Mouse (Mus musculus) neural tube, embryonic 13.5 days (tissue): Measurements from ENCODE around the gene Top3a. TPM values are rescaled to one million over a fixed set of nuclear protein-coding genes. Genes with fewer than 3 reads are reported as not detected.

Experiments
- ATAC-seq: fragments of 200-750 bp; cut with Nextera tagmentation; 2 replicates; pipeline ENCODE4 v1.8.0; 2017; ENCODE audit warnings: low read depth, mild to moderate bottlenecking, moderate TSS enrichment, moderate library complexity
- H3K27ac ChIP-seq: fragments of 300-500 bp; sonication (generic); replicated peaks from 2 replicates; pipeline ENCODE4 v1.5.1; 2015; ENCODE audit warnings: moderate library complexity, mild to moderate bottlenecking, inconsistent platforms
- H3K27me3 ChIP-seq: fragments of 300-500 bp; sonication (generic); 2 replicates; pipeline ENCODE4 v1.6.1; 2015; ENCODE audit warnings: mild to moderate bottlenecking, inconsistent platforms
- H3K36me3 ChIP-seq: fragments of 300-500 bp; sonication (generic); 2 replicates; pipeline ENCODE4 v1.6.1; 2015; ENCODE audit warnings: mild to moderate bottlenecking, inconsistent platforms
- H3K4me1 ChIP-seq: fragments of 300-500 bp; sonication (generic); replicated peaks from 2 replicates; pipeline ENCODE4 v1.6.1; 2015; ENCODE audit warnings: inconsistent platforms
- H3K4me2 ChIP-seq: fragments of 300-500 bp; sonication (generic); 2 replicates; pipeline ENCODE4 v1.6.1; 2015; ENCODE audit warnings: inconsistent platforms, mild to moderate bottlenecking, moderate library complexity
- H3K4me3 ChIP-seq: fragments of 300-500 bp; sonication (generic); 2 replicates; pipeline ENCODE4 v1.5.1; 2015; ENCODE audit warnings: mild to moderate bottlenecking, inconsistent platforms
- H3K9ac ChIP-seq: fragments of 300-500 bp; sonication (generic); 2 replicates; pipeline ENCODE4 v1.6.1; 2015; ENCODE audit warnings: moderate library complexity, mild to moderate bottlenecking, inconsistent platforms
- H3K9me3 ChIP-seq: fragments of 300-500 bp; sonication (generic); 2 replicates; pipeline ENCODE4 v1.6.1; 2016; ENCODE audit warnings: inconsistent platforms
- WGBS: fragments of 180-500 bp; shearing (Covaris S2); methylation state at CpG from one replicate; pipeline ENCODE4 v1.1.7; 2015; 5-methylcytosine and 5-hydroxymethylcytosine counted together
- polyA plus RNA-seq: library from polyadenylated mRNA; unstranded; fragments of >200 nt; fragmentation: Nextera tagmentation; extraction: Ambion mirVana; gene quantifications from 2 replicates; pipeline ENCODE4 v1.2.1, GENCODE M21; 2015

Gene Top3a
- polyA plus RNA-seq, 1 experiment from 2014 or later: 8.5 TPM

DNA sequence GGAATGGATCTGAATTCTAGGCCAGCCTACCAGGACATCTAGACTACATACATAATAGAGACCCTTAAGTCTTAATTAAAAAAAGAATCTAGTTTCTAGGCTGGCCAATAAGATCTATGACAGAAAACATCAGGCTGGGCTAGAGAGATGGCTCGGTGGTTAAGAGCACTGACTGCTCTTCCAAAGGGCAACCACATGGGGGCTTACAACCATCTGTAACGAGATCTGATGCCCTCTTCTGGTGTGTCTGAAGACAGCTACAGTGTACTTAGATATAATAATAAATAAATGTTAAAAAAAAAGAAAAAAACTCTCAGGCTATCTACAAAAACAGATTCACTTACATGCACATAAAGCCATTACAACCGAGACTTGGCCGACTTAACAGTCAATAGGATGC lies 22.8 kb upstream of the Top3a start:
- H3K36me3 ChIP-seq: no peaks in the 10 kb centered on the region
- H3K27ac ChIP-seq: no peak overlapping the region
- no peak overlapping the region for H3K9ac ChIP-seq
- no peaks in the 10 kb centered on the region for H3K27me3 ChIP-seq
- no peak overlapping the region for H3K4me2 ChIP-seq
- no peaks in the 10 kb centered on the region for H3K4me1 ChIP-seq
- H3K9me3 ChIP-seq: no peaks in the 10 kb centered on the region
- WGBS: 94% methylated on average over 4 of the region's 4 CpGs
- no peak for ATAC-seq
- no peak overlapping the region for H3K4me3 ChIP-seq

GRCm38 (mm10) chr11:60796342-60796741 lies 19.2 kb upstream of the Top3a start:
- ATAC-seq: no peak
- H3K27me3 ChIP-seq: no peaks in the 10 kb centered on the region
- H3K4me1 ChIP-seq: no peaks in the 10 kb centered on the region
- no peaks in the 10 kb centered on the region for H3K9me3 ChIP-seq
- no peak overlapping the region for H3K9ac ChIP-seq
- H3K36me3 ChIP-seq: peaks cover 11% of the 10 kb centered on the region; the same call in 1 of the 2 replicates
- no peak overlapping the region for H3K4me2 ChIP-seq
- H3K27ac ChIP-seq: no peak overlapping the region
- 94% methylated on average over 11 of the region's 11 CpGs for WGBS
- no peak overlapping the region for H3K4me3 ChIP-seq

DNA sequence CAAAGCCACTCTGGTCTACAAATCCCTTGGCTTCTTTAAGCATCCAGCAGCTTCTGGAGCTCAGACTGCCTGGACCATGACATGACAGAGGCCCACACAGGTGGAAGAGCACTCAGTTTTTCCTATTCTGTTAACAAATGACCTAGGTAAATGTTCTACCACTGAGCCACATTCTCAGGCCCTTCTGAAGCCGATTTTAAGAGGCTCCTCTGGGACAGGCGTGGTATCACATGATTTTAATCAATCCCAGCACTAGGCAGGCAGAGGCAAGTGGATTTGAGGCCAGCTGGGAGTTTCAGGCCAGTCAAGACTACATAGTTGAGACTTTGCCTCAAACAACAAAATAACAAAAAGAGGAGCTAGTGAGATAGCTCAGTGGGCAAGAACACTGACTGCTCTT lies 13.3 kb upstream of the Top3a start:
- Histone ChIP-seq H3K27me3 (no peaks in the 10 kb centered on the region), H3K27ac (no peak overlapping the region), H3K4me2 (no peak overlapping the region), H3K9me3 (no peaks in the 10 kb centered on the region), H3K36me3 (peaks cover 60% of the 10 kb centered on the region), H3K4me3 (no peak overlapping the region), H3K9ac (no peak overlapping the region), H3K4me1 (peaks cover 7% of the 10 kb centered on the region)
- ATAC-seq: no peak
- WGBS: 86% methylated on average over 2 of the region's 2 CpGs

GRCm38 (mm10) chr11:60787595-60787994 lies 10.4 kb upstream of the Top3a start:
- Histone ChIP-seq H3K27me3 (no peaks in the 10 kb centered on the region), H3K36me3 (peaks cover 73% of the 10 kb centered on the region), H3K4me2 (no peak overlapping the region), H3K4me3 (no peak overlapping the region), H3K27ac (no peak overlapping the region), H3K9ac (no peak overlapping the region), H3K9me3 (no peaks in the 10 kb centered on the region), H3K4me1 (peaks cover 17% of the 10 kb centered on the region)
- ATAC-seq: no peak
- WGBS: 30% methylated on average over 1 of the region's 1 CpGs

DNA sequence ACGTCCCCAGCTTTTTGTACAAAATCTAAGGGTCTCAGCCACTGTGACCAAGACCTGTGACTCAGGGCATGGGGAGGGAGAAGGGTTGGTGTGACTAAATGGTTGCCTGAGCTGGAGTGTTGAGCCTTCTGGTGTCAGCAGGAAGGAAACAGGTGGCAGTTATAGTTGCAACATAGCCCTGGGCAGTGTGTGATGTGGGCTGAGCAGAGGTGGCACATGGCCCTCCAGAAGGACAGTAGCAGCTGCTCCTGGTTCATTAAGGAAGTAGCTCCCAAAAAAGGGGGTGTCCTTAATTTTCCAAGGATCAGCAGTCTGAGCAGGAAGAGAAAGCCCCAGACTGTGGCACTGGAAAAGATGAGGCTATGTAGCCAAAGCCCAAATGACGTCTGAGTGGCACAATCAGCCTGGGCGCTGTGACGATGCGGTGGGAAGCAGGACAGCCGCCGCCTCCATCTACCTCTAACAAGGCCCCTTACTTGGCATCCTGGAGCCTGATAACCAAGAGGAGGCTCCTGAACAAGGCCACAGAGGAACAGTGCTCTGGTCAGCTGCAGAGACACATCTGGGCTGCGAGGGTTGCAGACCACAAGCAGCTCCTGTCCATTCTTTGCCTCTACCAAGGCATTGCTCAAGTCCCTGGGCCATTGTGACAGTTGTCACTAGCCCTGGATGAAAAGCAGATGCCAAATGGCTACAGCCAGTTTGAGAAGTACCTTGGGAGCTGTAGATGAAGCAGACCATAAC lies 7.2 kb upstream of the Top3a start:
- Histone ChIP-seq H3K27ac (no peak overlapping the region), H3K4me1 (peaks cover 49% of the 10 kb centered on the region), H3K4me3 (no peak overlapping the region), H3K9ac (no peak overlapping the region), H3K36me3 (peaks cover 84% of the 10 kb centered on the region), H3K4me2 (no peak overlapping the region), H3K9me3 (no peaks in the 10 kb centered on the region), H3K27me3 (no peaks in the 10 kb centered on the region)
- no peak for ATAC-seq
- 92% methylated on average over 8 of the region's 8 CpGs for WGBS

- Histone ChIP-seq H3K4me1 (peaks cover 77% of the 10 kb centered on the region), H3K9me3 (no peaks in the 10 kb centered on the region), H3K9ac (peak overlapping the region; percentile 61), H3K27me3 (no peaks in the 10 kb centered on the region), H3K4me2 (peak overlapping the region; percentile 82), H3K27ac (no peak overlapping the region), H3K4me3 (peak overlapping the region; percentile 26), H3K36me3 (peaks cover 46% of the 10 kb centered on the region)
- WGBS: 87% methylated on average over 10 of the region's 10 CpGs
- ATAC-seq: no peak
Measured at GRCm38 (mm10) chr11:60779673-60780189, 2.6 kb upstream of the Top3a start.

- peak overlapping the region; percentile 82 for H3K4me2 ChIP-seq
- H3K9me3 ChIP-seq: no peaks in the 10 kb centered on the region
- H3K9ac ChIP-seq: peak overlapping the region; percentile 82
- H3K4me1 ChIP-seq: peaks cover 82% of the 10 kb centered on the region
- no peaks in the 10 kb centered on the region for H3K27me3 ChIP-seq
- H3K4me3 ChIP-seq: peak overlapping the region; percentile 87
- peak overlapping the region; percentile 75 for H3K27ac ChIP-seq
- peaks cover 31% of the 10 kb centered on the region for H3K36me3 ChIP-seq
- 27% methylated on average over 16 of the region's 16 CpGs for WGBS
- no peak for ATAC-seq
Measured at GRCm38 (mm10) chr11:60777801-60778370, 721 bp upstream of the Top3a start.

DNA sequence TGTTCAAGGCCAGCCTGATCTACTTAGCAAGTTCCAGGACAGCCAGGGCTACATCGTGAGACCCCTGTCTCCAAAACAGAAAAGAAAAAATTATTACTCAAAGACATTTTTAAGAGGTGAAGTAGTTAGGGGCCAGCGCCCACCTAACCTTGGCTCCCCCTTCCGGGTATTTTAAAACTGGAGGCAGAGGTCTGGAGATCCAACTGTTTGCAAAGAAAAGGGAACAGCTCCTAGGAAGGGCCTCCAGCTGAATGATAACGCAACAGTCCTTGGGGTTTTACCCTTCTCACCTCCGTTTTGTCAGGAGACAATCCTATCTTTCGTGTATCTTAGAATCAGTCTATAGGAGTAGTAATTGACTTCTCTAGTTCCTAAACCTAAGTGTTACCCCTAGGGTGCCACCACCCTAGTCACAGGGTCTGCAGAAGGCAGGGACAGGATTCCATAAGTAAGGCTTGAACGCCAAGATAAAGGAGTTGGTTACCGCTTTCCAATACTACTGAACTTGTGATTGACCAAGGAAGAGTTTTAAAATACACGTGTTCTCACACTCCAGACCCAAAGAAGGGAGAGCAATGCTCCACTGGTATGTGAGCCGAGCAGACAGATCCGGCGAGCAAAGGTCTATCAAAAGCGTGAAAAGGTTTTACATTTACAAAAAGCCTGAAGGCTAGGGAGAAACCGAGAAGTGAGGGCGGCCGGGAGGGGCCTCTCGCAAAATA lies 897 bp downstream of the Top3a start:
- H3K36me3 ChIP-seq: peaks cover 22% of the 10 kb centered on the region
- 7% methylated on average over 17 of the region's 17 CpGs for WGBS
- H3K9ac ChIP-seq: peak overlapping the region; percentile 82
- ATAC-seq: 0 out of 2 replicates have a peak, but pooled peaks have one; percentile 1
- peak overlapping the region; percentile 92 for H3K4me2 ChIP-seq
- no peaks in the 10 kb centered on the region for H3K9me3 ChIP-seq
- H3K4me1 ChIP-seq: peaks cover 66% of the 10 kb centered on the region
- H3K4me3 ChIP-seq: peak overlapping the region; percentile 87
- no peaks in the 10 kb centered on the region for H3K27me3 ChIP-seq
- peak overlapping the region; percentile 75 for H3K27ac ChIP-seq

GRCm38 (mm10) chr11:60775578-60775977 lies 1.6 kb downstream of the Top3a start:
- H3K27ac ChIP-seq: no peak overlapping the region
- H3K4me3 ChIP-seq: peak overlapping the region; percentile 87
- no peaks in the 10 kb centered on the region for H3K9me3 ChIP-seq
- H3K9ac ChIP-seq: peak overlapping the region; percentile 82
- H3K36me3 ChIP-seq: peaks cover 18% of the 10 kb centered on the region
- no peaks in the 10 kb centered on the region for H3K27me3 ChIP-seq
- WGBS: 57% methylated on average over 6 of the region's 6 CpGs
- peaks cover 59% of the 10 kb centered on the region for H3K4me1 ChIP-seq
- H3K4me2 ChIP-seq: peak overlapping the region; percentile 92
- ATAC-seq: no peak

GRCm38 (mm10) chr11:60774841-60775240 lies 2.3 kb downstream of the Top3a start:
- Histone ChIP-seq H3K4me2 (peak overlapping the region; percentile 92; the same call in 1 of the 2 replicates), H3K27ac (no peak overlapping the region), H3K27me3 (no peaks in the 10 kb centered on the region), H3K9me3 (no peaks in the 10 kb centered on the region), H3K36me3 (peaks cover 10% of the 10 kb centered on the region), H3K9ac (no peak overlapping the region), H3K4me1 (peaks cover 52% of the 10 kb centered on the region), H3K4me3 (no peak overlapping the region)
- no peak for ATAC-seq
- 90% methylated on average over 1 of the region's 1 CpGs for WGBS

- WGBS: 82% methylated on average over 3 of the region's 3 CpGs
- H3K9ac ChIP-seq: no peak overlapping the region
- H3K36me3 ChIP-seq: peaks cover 4% of the 10 kb centered on the region
- ATAC-seq: no peak
- no peaks in the 10 kb centered on the region for H3K9me3 ChIP-seq
- no peaks in the 10 kb centered on the region for H3K27me3 ChIP-seq
- no peak overlapping the region for H3K4me2 ChIP-seq
- no peak overlapping the region for H3K4me3 ChIP-seq
- peaks cover 45% of the 10 kb centered on the region for H3K4me1 ChIP-seq
- H3K27ac ChIP-seq: no peak overlapping the region
Measured at GRCm38 (mm10) chr11:60774158-60774689, 2.9 kb downstream of the Top3a start.

GRCm38 (mm10) chr11:60772161-60772560 lies 5.0 kb downstream of the Top3a start:
- 77% methylated on average over 4 of the region's 4 CpGs for WGBS
- ATAC-seq: no peak
- Histone ChIP-seq H3K27ac (no peak overlapping the region), H3K9ac (no peak overlapping the region), H3K9me3 (no peaks in the 10 kb centered on the region), H3K27me3 (no peaks in the 10 kb centered on the region), H3K4me2 (no peak overlapping the region), H3K4me1 (peaks cover 30% of the 10 kb centered on the region), H3K36me3 (no peaks in the 10 kb centered on the region), H3K4me3 (no peak overlapping the region)
